Mouse (Mus musculus): ENCODE results near the gene Man2a2.
"Not testable (repeated sequence)": the region's sequence is repeated elsewhere in the genome, so short reads cannot be mapped to it uniquely, and the experiment has no call there.

DNA sequence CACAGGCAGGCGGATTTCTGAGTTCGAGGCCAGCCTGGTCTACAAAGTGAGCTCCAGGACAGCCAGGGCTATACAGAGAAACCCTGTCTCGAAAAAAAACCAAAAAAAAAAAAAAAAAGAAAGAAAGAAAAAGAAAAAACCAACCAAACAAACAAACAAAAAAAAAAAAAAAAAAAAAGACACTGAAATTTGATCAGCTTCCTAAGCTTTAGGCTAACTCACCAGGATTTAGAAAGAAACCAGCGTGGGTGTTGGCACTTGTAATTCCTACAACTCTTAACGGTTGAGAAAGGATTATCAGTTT lies 46.4 kb downstream of the Man2a2 start:
- not testable (repeated sequence) for TF ChIP-seq CTCF, POLR2A (IDR thresholded peaks at IDR 0.05; ENCODE audit: extremely low read depth, insufficient read depth, low read length)

Data from cortical plate, adult 2 months (tissue).